Mouse (Mus musculus): ENCODE measurements around the gene Wfikkn2. TPM values are rescaled to one million over a fixed set of nuclear protein-coding genes. Genes with fewer than 3 reads are reported as not detected.

Wfikkn2 gene
- polyA plus RNA-seq, 1 experiment = 0.38 TPM

DNA sequence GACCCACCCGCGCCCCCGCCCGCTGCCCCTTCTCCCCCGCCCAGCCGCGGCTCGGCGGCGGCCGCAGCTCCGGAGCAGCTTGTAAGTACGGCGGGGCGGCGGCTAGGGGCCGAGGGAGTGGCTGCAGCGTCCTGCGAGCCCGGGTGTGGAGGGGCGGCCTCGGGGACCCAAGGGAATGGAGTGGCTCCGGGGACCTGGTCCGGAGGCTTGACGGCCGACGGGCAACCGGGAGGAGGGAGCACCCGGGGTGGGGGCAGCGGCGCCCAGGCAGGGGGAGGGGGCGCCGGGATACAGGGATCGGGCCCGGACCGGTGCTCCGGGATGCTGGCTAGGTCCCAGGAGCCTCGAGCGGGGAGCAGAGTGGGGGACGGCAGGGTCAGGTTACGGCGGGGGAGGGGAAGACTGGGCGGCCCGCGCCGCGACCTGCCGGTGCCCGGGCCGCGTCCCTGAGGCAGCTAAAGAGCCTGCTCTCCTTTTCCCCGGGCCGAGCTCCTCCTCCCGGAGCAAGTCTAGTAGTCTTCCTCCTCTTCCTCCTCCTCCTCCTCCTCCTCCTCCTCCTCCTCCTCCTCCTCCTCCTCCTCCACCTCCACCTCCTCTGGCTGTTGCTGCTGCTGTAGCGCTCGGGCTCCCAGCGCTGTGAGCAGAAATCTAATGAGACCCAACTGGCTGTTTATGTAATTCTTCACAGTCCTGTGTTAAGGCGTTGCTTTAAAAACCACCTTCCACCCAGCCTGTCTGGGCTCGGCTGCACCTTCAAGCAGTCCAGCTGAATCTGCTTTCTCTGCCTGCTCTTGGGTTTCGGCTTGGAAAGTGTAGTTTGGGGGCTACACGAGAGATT is 33.9 kb downstream of the Wfikkn2 start:
- DNase-seq = peak; percentile 81
- H3K4me3 ChIP-seq (ENCODE audit: insufficient read depth, low read depth, low read length) = peak overlapping the region; percentile 72
- peaks cover 20% of the 10 kb centered on the region; the same call in 1 of the 2 replicates for H3K36me3 ChIP-seq (ENCODE audit: control insufficient read depth, insufficient read depth, low read length)
- H3K4me1 ChIP-seq (ENCODE audit: control insufficient read depth, insufficient read depth, low read length) = peaks cover 5% of the 10 kb centered on the region; the same call in 1 of the 2 replicates
- WGBS = under 1% methylated on average over 56 of the region's 61 CpGs
- TF ChIP-seq POLR2A (IDR thresholded peaks at IDR 0.05; ENCODE audit: low read depth, low read length) = no peak
- no peak for TF ChIP-seq CTCF (conservative IDR thresholded peaks at IDR 0.05; ENCODE audit: insufficient read depth, insufficient read length, low read depth, low read length)
- H3K27ac ChIP-seq (ENCODE audit: insufficient read depth, low read depth, low read length) = peak overlapping the region; percentile 96
- no peaks in the 10 kb centered on the region for H3K27me3 ChIP-seq (replicated peaks; ENCODE audit: control insufficient read depth, insufficient read depth, low read length)

DNA sequence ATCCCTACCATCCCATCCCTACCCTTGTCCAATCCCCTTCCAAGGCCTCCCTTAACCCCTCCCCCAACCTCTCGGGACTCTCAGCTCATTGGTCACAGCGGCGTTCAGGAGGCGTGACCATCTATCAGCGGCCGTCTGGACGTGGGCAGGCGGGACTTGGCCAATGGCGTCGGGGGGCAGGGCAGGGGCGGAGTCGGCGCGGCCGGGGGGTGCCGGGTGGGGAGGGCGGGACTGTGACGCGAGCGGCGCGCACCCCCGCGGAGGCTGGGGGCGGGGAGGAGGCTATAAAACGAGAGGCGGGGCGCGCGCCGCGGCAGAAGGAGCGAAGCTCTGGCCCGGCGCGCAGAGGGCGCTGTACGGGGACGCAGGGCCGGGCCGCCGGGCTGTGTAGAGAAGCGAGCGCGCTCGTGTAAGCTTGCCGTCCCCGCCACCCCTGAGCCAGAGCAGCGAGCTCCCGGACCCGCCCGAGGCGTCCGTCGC is 34.6 kb downstream of the Wfikkn2 start, which contains the start of gene Tob1:
Gene Tob1, plus strand, starts transcription at position 331 of the 480 bp plus-strand sequence.
- peak within 1 kb of the TSS; percentile 99 for H3K27ac ChIP-seq (ENCODE audit: insufficient read depth, low read depth, low read length)
- DNase-seq = peak; percentile 100
- WGBS = 2% methylated on average over 52 of the region's 55 CpGs
- H3K36me3 ChIP-seq (ENCODE audit: control insufficient read depth, insufficient read depth, low read length) = peaks cover 18% of the 10 kb centered on the region; the same call in 1 of the 2 replicates
- peaks cover 5% of the 10 kb centered on the region; the same call in 1 of the 2 replicates for H3K4me1 ChIP-seq (ENCODE audit: control insufficient read depth, insufficient read depth, low read length)
- H3K4me3 ChIP-seq (ENCODE audit: insufficient read depth, low read depth, low read length) = peak within 1 kb of the TSS; percentile 72
- no peak for TF ChIP-seq CTCF (conservative IDR thresholded peaks at IDR 0.05; ENCODE audit: insufficient read depth, insufficient read length, low read depth, low read length)
- TF ChIP-seq POLR2A (IDR thresholded peaks at IDR 0.05; ENCODE audit: low read depth, low read length) = peak; percentile 98
- no peaks in the 10 kb centered on the region for H3K27me3 ChIP-seq (replicated peaks; ENCODE audit: control insufficient read depth, insufficient read depth, low read length)

DNA sequence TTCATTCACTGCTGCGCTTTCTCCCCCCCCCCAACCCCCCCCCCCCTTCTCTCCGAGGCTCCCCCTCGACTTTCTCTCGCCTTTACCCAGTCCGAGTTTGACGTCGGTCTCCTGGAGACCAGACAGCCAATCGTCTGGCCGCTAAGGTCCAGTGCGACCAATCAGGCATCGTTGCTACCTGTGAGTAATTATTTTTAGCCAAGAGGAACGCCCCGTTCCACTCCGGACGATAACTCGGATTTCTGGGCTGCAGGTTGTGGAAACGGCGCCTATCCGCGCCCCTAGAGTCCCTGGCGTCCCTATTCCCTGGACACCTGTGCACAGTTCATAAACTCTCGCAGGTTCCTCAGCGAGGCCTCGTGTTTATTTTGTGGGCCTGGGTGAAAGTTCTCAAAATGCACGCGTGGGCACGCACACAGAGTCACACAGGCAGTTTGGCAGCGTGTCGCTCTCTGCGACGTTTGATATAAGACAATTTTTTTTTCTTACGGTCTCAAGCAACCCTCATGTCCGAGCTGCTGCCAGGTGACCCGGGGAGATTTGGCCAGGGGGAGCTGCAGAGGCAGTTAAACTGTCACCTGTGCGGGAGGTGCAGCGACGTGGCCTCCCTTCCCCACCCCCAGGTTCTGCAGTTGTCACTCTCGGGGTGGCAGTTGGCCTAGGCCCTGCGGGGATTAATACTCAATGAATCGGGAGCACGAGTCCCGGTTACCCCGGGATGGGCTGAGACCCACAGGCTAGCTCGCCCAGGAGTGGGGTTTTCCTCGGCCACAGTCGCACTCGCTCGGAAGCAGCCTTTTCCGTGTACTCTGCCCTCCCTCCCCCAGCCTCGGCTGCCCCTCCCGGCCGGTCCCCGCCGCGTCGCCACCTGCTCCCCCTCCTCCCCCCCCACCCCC is 35.4 kb downstream of the Wfikkn2 start:
- peak; percentile 88 for TF ChIP-seq POLR2A (IDR thresholded peaks at IDR 0.05; ENCODE audit: low read depth, low read length)
- TF ChIP-seq CTCF (conservative IDR thresholded peaks at IDR 0.05; ENCODE audit: insufficient read depth, insufficient read length, low read depth, low read length) = no peak
- Histone ChIP-seq H3K4me1 (ENCODE audit: control insufficient read depth, insufficient read depth, low read length) (peaks cover 1% of the 10 kb centered on the region; the same call in 1 of the 2 replicates), H3K4me3 (ENCODE audit: insufficient read depth, low read depth, low read length) (peak overlapping the region; percentile 68), H3K27me3 (replicated peaks; ENCODE audit: control insufficient read depth, insufficient read depth, low read length) (no peaks in the 10 kb centered on the region), H3K27ac (ENCODE audit: insufficient read depth, low read depth, low read length) (peak overlapping the region; percentile 99), H3K36me3 (ENCODE audit: control insufficient read depth, insufficient read depth, low read length) (peaks cover 12% of the 10 kb centered on the region; the same call in 1 of the 2 replicates)
- WGBS = under 1% methylated on average over 43 of the region's 56 CpGs
- DNase-seq = peak; percentile 99

DNA sequence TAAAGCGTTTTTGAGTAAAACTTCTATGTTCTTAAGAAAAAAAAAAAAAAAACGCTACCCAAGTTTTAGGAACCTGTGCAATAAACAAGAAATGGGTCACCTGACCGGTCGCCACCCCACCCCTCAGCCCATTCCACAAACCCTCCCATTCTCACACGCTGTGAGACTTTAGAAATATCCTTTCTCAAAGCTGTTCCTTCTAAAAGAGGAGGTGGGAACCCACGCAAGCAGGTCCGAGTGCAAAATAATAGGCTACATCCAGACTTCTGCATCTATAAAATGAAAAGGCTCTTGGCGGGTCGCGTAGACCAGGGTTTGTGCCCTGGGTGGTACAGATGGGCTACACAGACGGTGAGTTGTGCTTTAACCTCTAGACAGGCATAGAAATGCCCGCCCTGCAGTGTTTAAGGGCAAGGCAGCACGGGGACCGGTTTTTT is 36.1 kb downstream of the Wfikkn2 start:
- H3K27me3 ChIP-seq (replicated peaks; ENCODE audit: control insufficient read depth, insufficient read depth, low read length) = no peaks in the 10 kb centered on the region
- TF ChIP-seq CTCF (conservative IDR thresholded peaks at IDR 0.05; ENCODE audit: insufficient read depth, insufficient read length, low read depth, low read length) (no peak), POLR2A (IDR thresholded peaks at IDR 0.05; ENCODE audit: low read depth, low read length) (peak; percentile 25)
- peaks cover 12% of the 10 kb centered on the region; the same call in 1 of the 2 replicates for H3K36me3 ChIP-seq (ENCODE audit: control insufficient read depth, insufficient read depth, low read length)
- H3K4me1 ChIP-seq (ENCODE audit: control insufficient read depth, insufficient read depth, low read length) = no peaks in the 10 kb centered on the region
- WGBS = 3% methylated on average over 14 of the region's 14 CpGs
- H3K27ac ChIP-seq (ENCODE audit: insufficient read depth, low read depth, low read length) = peak overlapping the region; percentile 99
- no peak for DNase-seq
- peak overlapping the region; percentile 46 for H3K4me3 ChIP-seq (ENCODE audit: insufficient read depth, low read depth, low read length)

DNA sequence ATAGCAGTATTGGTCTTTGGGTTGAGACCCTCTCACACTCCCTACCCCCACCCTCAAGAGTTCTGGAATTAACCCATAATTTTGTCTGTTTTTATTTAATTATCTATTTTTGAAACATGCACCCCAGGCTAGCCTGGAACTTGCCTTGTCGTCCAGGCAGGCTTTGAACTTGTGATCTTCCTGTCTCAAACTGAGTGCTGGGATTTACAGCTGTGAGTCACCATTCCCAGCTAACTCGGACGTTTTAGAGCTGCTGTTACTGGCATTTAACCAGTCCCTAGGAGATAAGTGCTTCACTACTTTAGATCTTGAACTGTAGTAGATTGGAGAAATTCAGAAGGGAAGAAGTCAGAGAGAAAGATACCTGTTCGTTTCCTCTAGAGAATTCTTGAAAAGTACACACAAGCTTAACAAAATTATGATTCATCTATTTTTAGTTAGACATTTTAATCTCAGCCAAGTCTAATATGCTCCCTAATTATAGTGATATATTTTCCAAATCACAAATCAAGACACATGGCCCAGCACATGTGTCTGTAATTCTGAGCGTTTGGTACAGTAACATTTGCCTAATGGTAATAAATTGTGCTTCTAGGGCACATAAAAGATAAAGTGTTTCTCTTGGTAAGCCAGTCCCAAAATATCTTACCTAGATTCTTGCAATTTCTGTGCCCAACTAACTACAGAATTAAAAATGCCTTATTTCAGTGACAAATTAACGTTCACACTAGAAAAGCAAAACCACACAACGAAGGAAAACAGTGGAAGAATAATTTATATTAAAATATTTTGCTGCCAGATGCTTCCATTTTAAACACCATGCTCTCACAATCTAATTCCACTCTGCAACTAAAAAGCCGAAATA is 36.8 kb downstream of the Wfikkn2 start:
- peaks cover 6% of the 10 kb centered on the region; the same call in 1 of the 2 replicates for H3K36me3 ChIP-seq (ENCODE audit: control insufficient read depth, insufficient read depth, low read length)
- 47% methylated on average over 8 of the region's 8 CpGs for WGBS
- H3K27me3 ChIP-seq (replicated peaks; ENCODE audit: control insufficient read depth, insufficient read depth, low read length) = no peaks in the 10 kb centered on the region
- H3K27ac ChIP-seq (ENCODE audit: insufficient read depth, low read depth, low read length) = no peak overlapping the region
- no peak overlapping the region for H3K4me3 ChIP-seq (ENCODE audit: insufficient read depth, low read depth, low read length)
- DNase-seq = no peak
- no peaks in the 10 kb centered on the region for H3K4me1 ChIP-seq (ENCODE audit: control insufficient read depth, insufficient read depth, low read length)
- no peak for TF ChIP-seq CTCF (conservative IDR thresholded peaks at IDR 0.05; ENCODE audit: insufficient read depth, insufficient read length, low read depth, low read length)

Data from kidney, adult 2 months (tissue).